Mouse (Mus musculus) kidney, embryonic 15.5 days (tissue): ENCODE data around the gene H2afz. TPM values are rescaled to one million over a fixed set of nuclear protein-coding genes. Genes with fewer than 3 reads are reported as not detected.

Source experiments
- ATAC-seq: fragments of 200-750 bp; cut with Nextera tagmentation; replicated peaks from 2 replicates; pipeline ENCODE4 v1.8.0; 2017; ENCODE audit warnings: moderate TSS enrichment; ENCODE audit not compliant: low FRiP score
- H3K27ac ChIP-seq: fragments of 300-500 bp; sonication (generic); 2 replicates; pipeline ENCODE4 v1.5.1; 2015; ENCODE audit warnings: mild to moderate bottlenecking, inconsistent platforms
- H3K27me3 ChIP-seq: fragments of 300-500 bp; sonication (generic); 2 replicates; pipeline ENCODE4 v1.6.1; 2015; ENCODE audit warnings: inconsistent platforms
- H3K36me3 ChIP-seq: fragments of 300-500 bp; sonication (generic); 2 replicates; pipeline ENCODE4 v1.6.1; 2015; ENCODE audit warnings: inconsistent platforms
- H3K4me1 ChIP-seq: fragments of 300-500 bp; sonication (generic); 2 replicates; pipeline ENCODE4 v1.6.1; 2015; ENCODE audit warnings: inconsistent platforms
- H3K4me2 ChIP-seq: fragments of 300-500 bp; sonication (generic); 2 replicates; pipeline ENCODE4 v1.6.1; 2015; ENCODE audit warnings: moderate library complexity, mild to moderate bottlenecking, inconsistent platforms
- H3K4me3 ChIP-seq: fragments of 300-500 bp; sonication (generic); replicated peaks from 2 replicates; pipeline ENCODE4 v1.5.1; 2015; ENCODE audit warnings: mild to moderate bottlenecking, inconsistent platforms
- H3K9ac ChIP-seq: fragments of 300-500 bp; sonication (generic); 2 replicates; pipeline ENCODE4 v1.6.1; 2015; ENCODE audit warnings: mild to moderate bottlenecking, inconsistent platforms
- H3K9me3 ChIP-seq: fragments of 300-500 bp; sonication (generic); replicated peaks from 2 replicates; pipeline ENCODE4 v1.6.1; 2016; ENCODE audit warnings: inconsistent platforms
- WGBS: fragments of 180-500 bp; shearing (Covaris S2); methylation state at CpG from one replicate; pipeline ENCODE4 v1.1.7; 2015; ENCODE audit warnings: mixed read lengths; 5-methylcytosine and 5-hydroxymethylcytosine counted together
- polyA plus RNA-seq: library from polyadenylated mRNA; unstranded; fragments of >200 nt; fragmentation: Nextera tagmentation; extraction: Ambion mirVana; gene quantifications from 2 replicates; pipeline ENCODE4 v1.2.1, GENCODE M21; 2015

H2afz gene
- 2,163 and 2,393 TPM in 2 replicates for polyA plus RNA-seq

DNA sequence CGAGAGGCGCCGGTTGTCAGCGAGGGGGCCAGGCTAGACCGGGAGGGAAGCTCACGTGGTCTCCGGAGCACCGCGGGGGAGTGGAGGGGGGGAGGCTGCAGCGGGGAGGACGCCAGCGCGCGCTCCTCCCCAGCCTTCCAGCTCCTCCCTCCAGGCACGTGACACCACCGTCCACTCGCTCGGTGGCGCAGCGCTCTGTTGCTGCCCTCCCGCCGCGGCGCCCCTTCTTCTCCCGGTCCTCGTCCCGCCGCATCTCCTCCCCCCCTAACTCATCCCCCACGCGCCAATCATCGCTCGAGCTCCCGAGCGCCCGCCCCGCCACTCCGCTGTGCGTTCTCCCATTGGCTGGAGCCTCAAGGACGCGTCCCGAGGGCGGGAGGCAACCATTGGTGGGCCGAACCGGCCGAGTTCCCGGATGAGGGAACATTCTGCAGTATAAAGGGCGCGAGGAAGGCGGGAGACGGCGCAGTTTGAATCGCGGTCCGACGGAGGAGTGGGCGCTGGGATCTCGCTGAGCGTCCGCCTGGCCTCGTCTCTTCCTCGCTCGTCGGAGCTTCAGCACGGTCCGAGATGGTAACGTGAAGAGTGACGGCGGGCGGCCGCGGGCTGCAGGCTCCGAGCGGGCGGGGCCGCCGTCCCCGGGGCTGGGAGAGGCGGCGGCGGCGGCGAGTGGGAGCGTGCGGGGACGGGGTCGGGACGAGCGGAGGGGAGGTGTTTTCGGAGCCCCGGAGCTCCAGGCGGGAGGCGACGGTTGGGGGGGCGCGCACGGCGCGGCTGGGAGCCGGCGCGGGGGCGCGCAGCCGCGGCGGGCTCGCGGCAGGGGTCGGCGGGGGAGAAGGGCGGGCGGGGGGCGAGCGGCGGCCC is at the start of gene H2afz:
Gene H2afz, plus strand, starts transcription at position 364 of the 864 bp plus-strand sequence.
- Histone ChIP-seq H3K27me3 (no peaks in the 10 kb centered on the region), H3K9me3 (no peaks in the 10 kb centered on the region), H3K27ac (peak within 1 kb of the TSS; percentile 99), H3K4me1 (peaks cover 25% of the 10 kb centered on the region), H3K9ac (peak within 1 kb of the TSS; percentile 97), H3K4me2 (peak within 1 kb of the TSS; percentile 68), H3K36me3 (peaks cover 12% of the 10 kb centered on the region; the same call in 1 of the 2 replicates), H3K4me3 (peak within 1 kb of the TSS; percentile 85)
- under 1% methylated on average over 85 of the region's 115 CpGs for WGBS
- ATAC-seq = peak; percentile 94

DNA sequence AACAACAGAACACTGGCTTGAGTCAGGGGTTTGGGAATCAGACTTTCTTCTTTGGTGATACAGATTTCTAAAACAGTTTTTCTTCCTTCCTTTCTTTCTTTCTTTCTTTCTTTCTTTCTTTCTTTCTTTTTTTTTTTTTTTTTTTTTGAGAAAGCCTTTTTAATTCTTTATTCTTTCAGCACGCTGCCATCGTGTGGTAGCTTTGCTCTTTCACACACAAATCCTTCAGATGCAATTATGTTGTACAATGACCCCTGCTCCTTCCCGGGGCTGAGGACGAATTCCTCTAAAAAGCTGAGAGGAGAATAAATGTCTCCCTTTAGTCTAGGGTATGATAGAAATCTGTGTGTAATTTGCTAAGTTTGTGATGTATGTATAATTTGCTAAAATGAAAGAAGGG is 45.6 kb upstream of the H2afz start:
- Histone ChIP-seq H3K4me1 (0 out of 2 replicates have a peak, but pooled peaks cover 5% of the 10 kb centered on the region), H3K4me3 (no peak overlapping the region), H3K9ac (no peak overlapping the region), H3K9me3 (no peaks in the 10 kb centered on the region), H3K4me2 (no peak overlapping the region), H3K27me3 (no peaks in the 10 kb centered on the region), H3K27ac (no peak overlapping the region), H3K36me3 (no peaks in the 10 kb centered on the region)
- ATAC-seq = no peak
- 23% methylated on average over 4 of the region's 4 CpGs for WGBS

DNA sequence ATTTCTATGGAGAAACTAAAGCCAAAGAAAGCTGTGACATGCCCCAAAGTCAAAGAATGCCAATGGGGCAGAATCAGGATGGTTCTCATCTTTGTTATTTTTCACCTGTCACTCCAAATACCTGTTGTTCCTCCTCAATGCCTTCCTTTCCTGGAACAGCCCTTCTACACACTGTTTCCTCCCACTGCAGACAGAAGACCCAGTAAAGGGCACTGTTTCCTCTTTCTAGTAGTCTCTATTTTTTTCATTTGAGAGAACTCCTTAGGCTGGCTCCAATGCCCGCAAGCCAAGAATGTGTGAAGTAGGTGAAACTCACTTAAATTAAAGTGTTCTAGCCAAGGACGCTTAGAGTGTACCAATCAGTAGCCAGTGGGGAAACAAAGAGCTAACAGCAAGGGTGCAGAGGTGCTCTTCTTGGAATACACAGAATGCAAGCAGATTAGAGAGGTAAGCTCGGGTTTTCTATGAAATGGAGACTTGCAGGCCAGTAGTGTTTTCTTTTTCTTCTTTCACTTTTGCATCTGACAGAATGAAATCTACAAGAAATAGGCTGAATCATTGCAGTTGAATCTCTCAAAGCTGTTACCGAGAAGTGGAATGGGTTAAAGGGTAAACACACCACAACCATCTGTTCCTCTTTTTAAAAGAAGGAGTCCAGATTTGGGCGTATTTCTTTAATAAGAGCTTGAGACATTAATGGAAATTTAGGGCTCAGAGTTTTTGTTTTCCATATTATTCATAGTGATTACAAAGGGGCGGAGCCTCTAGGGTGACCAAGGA is 43.4 kb upstream of the H2afz start:
- Histone ChIP-seq H3K4me2 (no peak overlapping the region), H3K9me3 (no peaks in the 10 kb centered on the region), H3K36me3 (no peaks in the 10 kb centered on the region), H3K4me3 (no peak overlapping the region), H3K27me3 (no peaks in the 10 kb centered on the region), H3K27ac (no peak overlapping the region), H3K9ac (no peak overlapping the region), H3K4me1 (0 out of 2 replicates have a peak, but pooled peaks cover 5% of the 10 kb centered on the region)
- WGBS = 77% methylated on average over 6 of the region's 6 CpGs
- no peak for ATAC-seq

DNA sequence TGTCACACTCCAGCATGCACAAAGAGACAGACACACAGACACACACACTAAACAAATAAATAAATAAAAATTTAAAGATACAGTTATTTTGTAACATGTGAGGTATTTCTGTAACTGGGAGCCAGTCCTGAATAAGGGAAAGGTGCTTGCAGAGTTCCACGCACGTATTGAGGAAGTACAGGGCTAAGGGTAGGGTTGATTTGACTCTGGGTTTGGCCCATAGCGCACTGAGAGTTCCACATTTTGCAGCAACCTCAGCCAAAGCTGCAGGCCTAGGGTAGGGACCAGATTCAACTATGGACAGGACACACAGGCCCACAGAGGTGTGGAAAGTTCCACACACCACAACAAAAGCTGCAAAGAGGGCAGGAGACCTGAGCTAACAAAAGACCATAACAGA is 41.0 kb upstream of the H2afz start:
- Histone ChIP-seq H3K36me3 (no peaks in the 10 kb centered on the region), H3K9me3 (no peaks in the 10 kb centered on the region), H3K27ac (no peak overlapping the region), H3K27me3 (no peaks in the 10 kb centered on the region), H3K4me2 (no peak overlapping the region), H3K4me1 (0 out of 2 replicates have a peak, but pooled peaks cover 6% of the 10 kb centered on the region), H3K4me3 (no peak overlapping the region), H3K9ac (no peak overlapping the region)
- 94% methylated on average over 3 of the region's 3 CpGs for WGBS
- ATAC-seq = no peak

DNA sequence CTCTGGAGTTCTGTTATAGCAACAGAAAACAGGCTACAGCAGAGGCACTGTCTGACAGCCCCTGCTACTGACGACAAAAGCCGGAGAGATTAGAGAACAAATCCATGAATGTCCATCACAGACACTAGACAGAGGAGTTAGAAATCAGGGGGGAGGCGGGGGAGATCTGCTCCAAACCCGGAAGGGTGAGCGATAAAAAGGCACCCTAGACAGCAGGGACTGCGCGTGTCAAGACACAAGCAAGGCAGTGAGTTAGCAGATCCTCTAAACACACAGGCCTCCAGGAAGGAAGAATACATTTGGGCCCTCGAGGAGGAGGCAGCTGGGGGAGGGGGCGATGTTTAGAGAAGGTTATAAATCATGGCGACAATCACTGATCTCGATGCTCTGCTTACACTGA is 36.6 kb upstream of the H2afz start:
- 0 out of 2 replicates have a peak, but pooled peaks cover 6% of the 10 kb centered on the region for H3K4me1 ChIP-seq
- no peak overlapping the region for H3K4me3 ChIP-seq
- H3K27ac ChIP-seq = no peak overlapping the region
- H3K4me2 ChIP-seq = peak overlapping the region; percentile 33; the same call in 1 of the 2 replicates
- no peak overlapping the region for H3K9ac ChIP-seq
- peak; percentile 67 for ATAC-seq
- H3K27me3 ChIP-seq = no peaks in the 10 kb centered on the region
- no peaks in the 10 kb centered on the region for H3K9me3 ChIP-seq
- no peaks in the 10 kb centered on the region for H3K36me3 ChIP-seq
- 10% methylated on average over 11 of the region's 11 CpGs for WGBS

DNA sequence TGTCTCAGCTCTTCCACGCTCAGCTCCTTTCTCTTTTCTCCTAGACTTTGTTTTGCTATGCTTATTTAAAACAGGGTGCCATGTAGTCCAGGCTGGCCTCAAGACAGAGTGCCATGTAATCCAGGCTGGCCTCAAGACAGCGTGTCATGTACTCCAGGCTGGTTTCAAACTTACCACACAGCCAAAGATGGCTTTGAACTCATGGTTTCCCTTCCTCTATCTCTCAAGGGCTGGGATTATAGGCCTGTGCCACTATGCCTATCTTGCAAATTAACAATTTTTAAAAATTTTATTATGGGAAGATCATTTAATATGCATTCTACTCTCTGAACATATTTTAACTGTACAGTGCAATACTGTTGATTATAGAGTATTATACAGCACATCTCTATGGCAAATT is 33.1 kb upstream of the H2afz start:
- WGBS = 79% methylated on average over 2 of the region's 2 CpGs
- no peak overlapping the region for H3K4me2 ChIP-seq
- ATAC-seq = no peak
- no peaks in the 10 kb centered on the region for H3K27me3 ChIP-seq
- no peak overlapping the region for H3K4me3 ChIP-seq
- H3K36me3 ChIP-seq = no peaks in the 10 kb centered on the region
- H3K9me3 ChIP-seq = no peaks in the 10 kb centered on the region
- 0 out of 2 replicates have a peak, but pooled peaks cover 6% of the 10 kb centered on the region for H3K4me1 ChIP-seq
- H3K9ac ChIP-seq = no peak overlapping the region
- H3K27ac ChIP-seq = no peak overlapping the region

DNA sequence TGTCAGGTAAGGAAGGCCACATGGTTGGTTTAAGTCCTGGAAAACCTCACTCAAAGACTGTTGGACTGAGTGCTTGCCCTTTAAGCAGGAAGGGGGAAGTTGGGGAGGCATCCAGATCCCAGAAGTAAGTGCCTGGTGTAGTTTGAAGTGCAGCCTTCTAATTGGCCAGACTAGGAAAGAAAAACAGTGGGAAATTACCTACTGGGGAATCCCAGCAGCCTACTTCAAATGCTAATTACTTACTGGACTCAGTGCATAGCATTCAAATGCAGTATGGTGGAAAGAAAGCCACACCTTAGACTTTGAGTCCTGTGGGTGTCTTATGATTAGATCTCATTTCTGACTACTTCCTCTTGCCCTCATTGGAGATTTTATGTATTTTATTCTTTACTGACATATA is 31.2 kb upstream of the H2afz start:
- H3K27ac ChIP-seq = no peak overlapping the region
- no peaks in the 10 kb centered on the region for H3K4me1 ChIP-seq
- ATAC-seq = no peak
- H3K9me3 ChIP-seq = no peaks in the 10 kb centered on the region
- no peak overlapping the region for H3K4me2 ChIP-seq
- H3K4me3 ChIP-seq = no peak overlapping the region
- no peaks in the 10 kb centered on the region for H3K36me3 ChIP-seq
- H3K9ac ChIP-seq = no peak overlapping the region
- no peaks in the 10 kb centered on the region for H3K27me3 ChIP-seq

DNA sequence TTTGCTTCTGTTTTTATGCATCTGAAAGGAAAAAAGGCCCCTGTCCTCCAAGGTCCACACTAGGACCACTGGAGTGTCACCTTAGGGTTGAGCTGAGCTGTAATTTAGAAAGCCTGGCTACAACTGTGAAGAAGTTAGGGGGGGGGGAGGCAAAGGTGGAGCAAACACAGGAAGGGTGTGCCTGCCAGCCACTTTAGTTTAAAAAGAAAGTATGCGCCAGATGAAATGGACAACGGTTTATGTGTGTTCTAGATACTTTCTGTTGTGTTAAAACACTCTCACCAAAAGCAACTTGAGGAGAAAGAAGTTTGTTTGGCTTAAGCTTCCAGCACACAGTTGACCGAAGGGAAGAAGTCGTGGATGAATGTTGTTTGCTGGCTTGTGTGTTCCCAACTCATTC is 30.6 kb upstream of the H2afz start:
- WGBS = 80% methylated on average over 4 of the region's 4 CpGs
- Histone ChIP-seq H3K36me3 (no peaks in the 10 kb centered on the region), H3K27ac (no peak overlapping the region), H3K4me3 (no peak overlapping the region), H3K9ac (no peak overlapping the region), H3K27me3 (no peaks in the 10 kb centered on the region), H3K4me2 (no peak overlapping the region), H3K4me1 (no peaks in the 10 kb centered on the region), H3K9me3 (no peaks in the 10 kb centered on the region)
- no peak for ATAC-seq

DNA sequence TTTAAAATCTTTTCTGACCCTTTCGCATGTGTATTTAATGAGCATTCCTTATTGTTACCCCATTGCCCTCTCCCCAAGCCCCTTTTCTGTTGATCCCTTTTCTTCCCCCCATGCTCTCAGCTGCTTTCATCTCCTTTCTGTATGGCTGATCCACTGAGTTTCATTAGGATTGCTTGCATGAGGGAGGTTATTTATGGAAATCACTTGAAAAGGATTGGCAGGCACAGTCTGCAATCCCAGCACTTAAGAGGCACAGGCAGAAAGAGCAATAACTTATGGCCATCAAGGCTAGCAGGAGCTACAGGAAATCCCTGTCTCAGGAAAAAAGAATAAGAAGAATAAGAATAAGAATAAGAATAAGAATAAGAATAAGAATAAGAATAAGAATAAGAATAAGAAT is 27.7 kb upstream of the H2afz start:
- H3K27me3 ChIP-seq = no peaks in the 10 kb centered on the region
- no peak overlapping the region for H3K9ac ChIP-seq
- H3K4me3 ChIP-seq = no peak overlapping the region
- no peaks in the 10 kb centered on the region for H3K36me3 ChIP-seq
- H3K9me3 ChIP-seq = no peaks in the 10 kb centered on the region
- no peak for ATAC-seq
- H3K4me1 ChIP-seq = no peaks in the 10 kb centered on the region
- no peak overlapping the region for H3K4me2 ChIP-seq
- 76% methylated on average over 1 of the region's 1 CpGs for WGBS
- no peak overlapping the region for H3K27ac ChIP-seq

DNA sequence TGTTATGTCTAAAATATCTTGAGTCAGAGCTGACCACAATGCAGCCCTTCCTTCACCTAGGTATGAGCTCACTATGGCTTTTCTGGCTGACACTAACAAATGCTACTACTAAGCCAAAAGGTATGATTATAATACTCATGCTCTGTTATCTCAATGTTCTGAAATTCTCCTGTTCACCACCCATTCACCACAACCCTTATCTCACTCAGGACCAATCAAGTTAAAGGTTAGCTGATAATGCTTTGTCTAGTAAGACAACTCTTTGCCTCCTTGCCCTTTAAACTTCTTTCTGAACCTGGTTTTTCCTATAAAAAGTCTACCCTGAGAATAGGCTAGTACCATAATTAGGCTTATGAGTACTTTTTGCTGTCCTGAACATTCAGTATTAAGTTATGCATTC is 26.1 kb upstream of the H2afz start:
- Histone ChIP-seq H3K9ac (no peak overlapping the region), H3K4me3 (no peak overlapping the region), H3K27ac (no peak overlapping the region), H3K9me3 (no peaks in the 10 kb centered on the region), H3K36me3 (no peaks in the 10 kb centered on the region), H3K4me2 (no peak overlapping the region), H3K4me1 (no peaks in the 10 kb centered on the region), H3K27me3 (no peaks in the 10 kb centered on the region)
- no peak for ATAC-seq

DNA sequence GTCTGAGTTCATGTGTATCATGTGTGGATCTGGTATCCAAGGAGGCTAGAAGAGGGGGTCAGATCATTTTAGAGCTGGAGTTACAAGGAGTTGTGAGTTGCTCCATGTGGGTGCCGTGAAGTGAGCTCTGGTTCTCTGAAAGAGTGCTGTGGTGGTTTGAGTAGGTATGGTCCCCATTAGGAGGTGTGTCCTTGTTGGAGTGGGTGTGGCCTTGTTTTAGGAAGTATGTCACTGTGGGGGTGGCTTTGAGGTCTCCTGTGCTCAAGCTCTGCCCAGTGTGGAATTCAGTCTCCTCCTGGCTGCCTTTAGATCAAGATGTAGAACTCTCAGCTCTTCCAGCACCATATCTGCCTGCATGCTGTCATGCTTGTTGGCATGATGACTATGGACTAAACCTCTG is 21.3 kb upstream of the H2afz start:
- no peak overlapping the region for H3K4me3 ChIP-seq
- no peaks in the 10 kb centered on the region for H3K27me3 ChIP-seq
- 92% methylated on average over 1 of the region's 1 CpGs for WGBS
- no peak overlapping the region for H3K4me2 ChIP-seq
- ATAC-seq = no peak
- no peak overlapping the region for H3K9ac ChIP-seq
- H3K9me3 ChIP-seq = no peaks in the 10 kb centered on the region
- no peaks in the 10 kb centered on the region for H3K36me3 ChIP-seq
- no peak overlapping the region for H3K27ac ChIP-seq
- no peaks in the 10 kb centered on the region for H3K4me1 ChIP-seq

DNA sequence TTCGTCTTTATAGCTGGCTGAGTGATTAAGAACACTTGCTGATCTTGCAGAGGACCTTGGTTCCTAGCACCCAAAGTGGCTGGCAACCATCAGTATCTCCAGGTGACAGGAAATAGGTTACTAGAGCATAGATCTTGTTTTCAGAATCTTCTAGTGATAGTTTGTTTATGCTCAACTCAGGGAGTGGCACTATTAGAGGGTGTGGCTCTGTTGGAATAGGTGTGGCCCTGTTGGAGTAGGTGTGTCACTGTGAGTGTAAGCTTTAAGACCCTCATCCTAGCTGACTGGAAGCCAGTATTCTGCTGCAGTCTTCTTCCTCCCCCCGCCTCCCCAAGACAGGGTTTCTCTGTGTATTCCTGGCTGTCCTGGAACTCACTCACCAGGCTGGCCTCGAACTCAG is 20.0 kb upstream of the H2afz start:
- H3K4me3 ChIP-seq = no peak overlapping the region
- no peaks in the 10 kb centered on the region for H3K27me3 ChIP-seq
- H3K27ac ChIP-seq = no peak overlapping the region
- ATAC-seq = no peak
- WGBS = 87% methylated on average over 3 of the region's 3 CpGs
- no peaks in the 10 kb centered on the region for H3K9me3 ChIP-seq
- no peaks in the 10 kb centered on the region for H3K36me3 ChIP-seq
- H3K4me1 ChIP-seq = no peaks in the 10 kb centered on the region
- no peak overlapping the region for H3K9ac ChIP-seq
- no peak overlapping the region for H3K4me2 ChIP-seq
